21 mouse cellular contexts compared by ENCODE assay signal in the genomic region with DNA sequence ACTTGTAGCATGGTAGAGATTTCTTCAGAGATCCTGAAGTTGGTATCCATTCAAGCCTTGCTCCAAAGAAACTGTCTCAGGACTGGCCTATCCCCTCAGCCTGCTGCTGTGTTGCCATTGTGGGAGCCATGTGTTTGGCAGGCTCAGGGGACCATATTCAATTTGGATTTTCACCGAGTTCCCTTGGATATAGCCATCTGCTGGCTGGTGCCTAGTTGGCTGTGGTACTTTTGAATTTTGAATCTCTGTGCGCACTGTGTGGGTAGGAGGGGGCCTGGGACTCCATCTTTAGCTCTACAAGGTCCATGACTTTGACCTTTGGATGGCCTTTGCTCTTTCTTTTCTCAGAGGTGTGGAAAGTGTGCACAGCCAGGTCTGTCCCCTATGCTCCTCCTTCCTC.
DNase-seq lines count a peak whose midpoint lies in the region; ATAC-seq and TF ChIP-seq lines count a peak whose summit lies in the region.
"Had no signal": no experiment of that assay in that cellular context is flagged by ENCODE, and none has a peak within 500 bp of the region (broad histone marks: within the 10 kb centered on the region; RNA-seq: fewer than 3 reads in every experiment).

No protein-coding gene starts in this region.

- 0 out of 2 replicates have a peak, but pooled peaks have one; percentile 43 for ATAC-seq in hindbrain, postnatal 0 days
- ATAC-seq in hindbrain, embryonic 11.5 days (ENCODE audit: low FRiP score): no peak
- ATAC-seq: liver, postnatal 0 days; midbrain, embryonic 15.5 days had no signal

- WGBS in hindbrain, postnatal 0 days: 67% methylated on average over 2 of the region's 2 CpGs
- WGBS in hindbrain, embryonic 11.5 days: 85% methylated on average over 2 of the region's 2 CpGs

- no peaks in the 10 kb centered on the region for H3K27me3 ChIP-seq in hindbrain, postnatal 0 days (ENCODE audit: insufficient read depth, low read length)
- H3K27me3 ChIP-seq in hindbrain, embryonic 11.5 days (ENCODE audit: control insufficient read depth, insufficient read depth, low read length): no peaks in the 10 kb centered on the region
- H3K27me3 ChIP-seq: CH12.LX; heart, embryonic 15.5 days; midbrain, embryonic 15.5 days; neural tube, embryonic 15.5 days had no signal

- no peaks in the 10 kb centered on the region for H3K36me3 ChIP-seq in hindbrain, postnatal 0 days (ENCODE audit: insufficient read depth, low read length)
- H3K36me3 ChIP-seq in hindbrain, embryonic 11.5 days (ENCODE audit: control insufficient read depth, insufficient read depth, low read length): no peaks in the 10 kb centered on the region
- H3K36me3 ChIP-seq: heart, embryonic 15.5 days; midbrain, embryonic 15.5 days; neural tube, embryonic 15.5 days had no signal

- no peaks in the 10 kb centered on the region for H3K9me3 ChIP-seq in hindbrain, postnatal 0 days (ENCODE audit: low read length)
- no peaks in the 10 kb centered on the region for H3K9me3 ChIP-seq in hindbrain, embryonic 11.5 days (ENCODE audit: control insufficient read depth, low read length)
- H3K9me3 ChIP-seq: heart, embryonic 15.5 days; midbrain, embryonic 15.5 days; neural tube, embryonic 15.5 days had no signal

- H3K4me3 ChIP-seq in hindbrain, postnatal 0 days (ENCODE audit: low read length): no peak overlapping the region
- no peak overlapping the region for H3K4me3 ChIP-seq in hindbrain, embryonic 11.5 days (ENCODE audit: low read depth, low read length)
- H3K4me3 ChIP-seq: heart, embryonic 15.5 days; left cerebral cortex, adult 2 months; midbrain, embryonic 15.5 days; neural tube, embryonic 15.5 days had no signal

- no peak overlapping the region for H3K4me2 ChIP-seq in hindbrain, postnatal 0 days (ENCODE audit: low read depth, low read length)
- no peak overlapping the region for H3K4me2 ChIP-seq in hindbrain, embryonic 11.5 days (replicated peaks; ENCODE audit: low read depth, low read length)
- H3K4me2 ChIP-seq: heart, embryonic 15.5 days; midbrain, embryonic 15.5 days; neural tube, embryonic 15.5 days had no signal

- H3K4me1 ChIP-seq in hindbrain, postnatal 0 days (ENCODE audit: insufficient read depth, low read length): no peaks in the 10 kb centered on the region
- H3K4me1 ChIP-seq in hindbrain, embryonic 11.5 days (replicated peaks; ENCODE audit: control insufficient read depth, insufficient read depth, low read length): no peaks in the 10 kb centered on the region
- H3K4me1 ChIP-seq: heart, embryonic 15.5 days; midbrain, embryonic 15.5 days; neural tube, embryonic 15.5 days had no signal

- no peak for TF ChIP-seq POLR2A in brain, embryonic 14.5 days (IDR thresholded peaks at IDR 0.05; ENCODE audit: borderline replicate concordance, extremely low read depth, insufficient read depth, insufficient read length, poor library complexity, severe bottlenecking)

- H3K9ac ChIP-seq in hindbrain, postnatal 0 days (replicated peaks; ENCODE audit: low read length): no peak overlapping the region
- H3K9ac ChIP-seq in hindbrain, embryonic 11.5 days (ENCODE audit: low read depth, low read length): no peak overlapping the region
- H3K9ac ChIP-seq: heart, embryonic 15.5 days; liver, postnatal 0 days; midbrain, embryonic 15.5 days; neural tube, embryonic 15.5 days had no signal

- TF ChIP-seq CTCF in hindbrain, postnatal 0 days (IDR thresholded peaks at IDR 0.05; ENCODE audit: low read depth): no peak
- no peak for TF ChIP-seq CTCF in brain, embryonic 14.5 days (IDR thresholded peaks at IDR 0.05; ENCODE audit: borderline replicate concordance, extremely low read depth, insufficient read depth, insufficient read length)

- peak; percentile 37 to 54 for DNase-seq in cerebellum, postnatal 10 days
- no peak for DNase-seq in cerebellum, adult 11 months
- DNase-seq in hindbrain, postnatal 0 days (ENCODE audit: low spot score): no peak
- DNase-seq in hindbrain, embryonic 11.5 days (ENCODE audit: low spot score): no peak
- DNase-seq in brain, embryonic 14.5 days (ENCODE audit: low read depth): peak; percentile 15
- peak; percentile 26 to 30 for DNase-seq in layer of hippocampus, postnatal 36 days
- no peak for DNase-seq in heart, adult 18-20 months
- DNase-seq: adrenal gland, postnatal 25 days; gastrocnemius, postnatal 25 days; heart, postnatal 4 days; kidney, adult 8-10 months; kidney, postnatal 25 days; left cerebral cortex, postnatal 4 days; liver; liver, postnatal 0 days; thymus, postnatal 4 days had no signal

- H3K27ac ChIP-seq in hindbrain, postnatal 0 days: no peak overlapping the region
- H3K27ac ChIP-seq in hindbrain, embryonic 11.5 days (ENCODE audit: low read depth, low read length): no peak overlapping the region
- H3K27ac ChIP-seq: heart, embryonic 15.5 days; left cerebral cortex, adult 2 months; midbrain, embryonic 15.5 days; neural tube, embryonic 15.5 days had no signal

Comparison
In these comparisons a context has a peak if more than half of its experiments do, and no peak if none do; other contexts are left out.
1. DNase-seq: peak in cerebellum, postnatal 10 days (2 of 2), brain, embryonic 14.5 days (single experiment) and layer of hippocampus, postnatal 36 days (2 of 2); none in cerebellum, adult 11 months (single experiment), hindbrain, postnatal 0 days (single experiment), hindbrain, embryonic 11.5 days (single experiment) and heart, adult 18-20 months (0 of 2).